In genomic region chr5:135932359-135932758, GRCm38 (mm10) we compare ENCODE assay signal across 9 mouse cellular contexts. TPM values are rescaled to one million over a fixed set of nuclear protein-coding genes. Genes with fewer than 3 reads are reported as not detected.
A peak's percentile ranks its signal among the peaks of the same experiment; 100 is the strongest.
DNase-seq lines count a peak whose midpoint lies in the region; ATAC-seq and TF ChIP-seq lines count a peak whose summit lies in the region.
"Had no signal": no experiment of that assay in that cellular context is flagged by ENCODE, and none has a peak within 500 bp of the region (broad histone marks: within the 10 kb centered on the region; RNA-seq: fewer than 3 reads in every experiment).

No protein-coding gene starts in this region.

- H3K36me3 ChIP-seq in heart, postnatal 0 days (replicated peaks; ENCODE audit: control insufficient read depth, insufficient read depth, low read length) = peaks cover 41% of the 10 kb centered on the region
- H3K36me3 ChIP-seq in hindbrain, postnatal 0 days (ENCODE audit: insufficient read depth, low read length) = peaks cover 19% of the 10 kb centered on the region; the same call in 1 of the 2 replicates
- peaks cover 48% of the 10 kb centered on the region for H3K36me3 ChIP-seq in neural tube, embryonic 13.5 days

- peak overlapping the region; percentile 76 for H3K4me2 ChIP-seq in heart, postnatal 0 days (ENCODE audit: low read depth, low read length)
- H3K4me2 ChIP-seq in hindbrain, postnatal 0 days (ENCODE audit: low read depth, low read length) = peak overlapping the region; percentile 54
- peak overlapping the region; percentile 72 for H3K4me2 ChIP-seq in neural tube, embryonic 13.5 days

- no peak overlapping the region for H3K4me3 ChIP-seq in heart, postnatal 0 days (ENCODE audit: low read depth, low read length)
- peak overlapping the region; percentile 49 for H3K4me3 ChIP-seq in hindbrain, postnatal 0 days (ENCODE audit: low read length)
- H3K4me3 ChIP-seq in neural tube, embryonic 13.5 days = peak overlapping the region; percentile 63

- no peaks in the 10 kb centered on the region for H3K9me3 ChIP-seq in heart, postnatal 0 days (replicated peaks; ENCODE audit: control insufficient read depth, low read length)
- H3K9me3 ChIP-seq in hindbrain, postnatal 0 days (ENCODE audit: low read length) = no peaks in the 10 kb centered on the region
- H3K9me3 ChIP-seq in neural tube, embryonic 13.5 days = no peaks in the 10 kb centered on the region

- no peaks in the 10 kb centered on the region for H3K27me3 ChIP-seq in heart, postnatal 0 days (ENCODE audit: control insufficient read depth, insufficient read depth, low read length)
- H3K27me3 ChIP-seq in hindbrain, postnatal 0 days (ENCODE audit: insufficient read depth, low read length) = no peaks in the 10 kb centered on the region
- no peaks in the 10 kb centered on the region for H3K27me3 ChIP-seq in neural tube, embryonic 13.5 days

- peaks cover 12% of the 10 kb centered on the region for H3K4me1 ChIP-seq in heart, postnatal 0 days (ENCODE audit: control insufficient read depth, insufficient read depth)
- peaks cover 16% of the 10 kb centered on the region for H3K4me1 ChIP-seq in hindbrain, postnatal 0 days (ENCODE audit: insufficient read depth, low read length)
- H3K4me1 ChIP-seq in neural tube, embryonic 13.5 days (replicated peaks) = peaks cover 63% of the 10 kb centered on the region

- intact Hi-C loops in heart, postnatal 10 days (cut with DNase I) = no loop called here

- TF ChIP-seq POLR2A in brain, embryonic 14.5 days (IDR thresholded peaks at IDR 0.05; ENCODE audit: borderline replicate concordance, extremely low read depth, insufficient read depth, insufficient read length, poor library complexity, severe bottlenecking) = no peak

- no peak for DNase-seq in heart, postnatal 0 days (ENCODE audit: low spot score)
- no peak for DNase-seq in heart, postnatal 10 days
- DNase-seq in brain, embryonic 14.5 days (ENCODE audit: low read depth) = peak; percentile 51
- peak; percentile 74 for DNase-seq in hindbrain, postnatal 0 days (ENCODE audit: low spot score)
- no peak for DNase-seq in yolk sac, embryonic 10.5 days (ENCODE audit: low spot score)
- DNase-seq: thymus, adult 2 months had no signal

- TF ChIP-seq CTCF in heart, postnatal 0 days (IDR thresholded peaks at IDR 0.05; ENCODE audit: low read depth) = no peak
- no peak for TF ChIP-seq CTCF in brain, embryonic 14.5 days (IDR thresholded peaks at IDR 0.05; ENCODE audit: borderline replicate concordance, extremely low read depth, insufficient read depth, insufficient read length)
- TF ChIP-seq CTCF in hindbrain, postnatal 0 days (IDR thresholded peaks at IDR 0.05; ENCODE audit: low read depth) = peak; percentile 10; the same call in 1 of the 2 replicates

- no peak for ATAC-seq in heart, postnatal 0 days (ENCODE audit: insufficient read depth, low read depth)
- ATAC-seq in hindbrain, postnatal 0 days = no peak
- ATAC-seq in neural tube, embryonic 13.5 days (ENCODE audit: low read depth) = no peak
- ATAC-seq in monocyte, adult 5-6 weeks (replicated peaks; ENCODE audit: insufficient number of reproducible peaks, low FRiP score, low TSS enrichment, poor library complexity, severe bottlenecking) = no peak
- no peak for ATAC-seq in inflammation-experienced regulatory T-cells, adult 6 months

- H3K9ac ChIP-seq in heart, postnatal 0 days (replicated peaks; ENCODE audit: low read depth, low read length) = no peak overlapping the region
- H3K9ac ChIP-seq in hindbrain, postnatal 0 days (replicated peaks; ENCODE audit: low read length) = peak overlapping the region; percentile 75
- H3K9ac ChIP-seq in neural tube, embryonic 13.5 days = peak overlapping the region; percentile 90

- TF ChIP-seq EP300 in heart, postnatal 0 days (IDR thresholded peaks at IDR 0.05; ENCODE audit: low read depth) = no peak

- no peak overlapping the region for H3K27ac ChIP-seq in heart, postnatal 0 days (ENCODE audit: low read depth)
- H3K27ac ChIP-seq in hindbrain, postnatal 0 days = no peak overlapping the region; the same call in 1 of the 2 replicates
- 0 out of 2 replicates have a peak overlapping the region, but pooled peaks have one; percentile 3 for H3K27ac ChIP-seq in neural tube, embryonic 13.5 days (replicated peaks)

- 41% methylated on average over 2 of the region's 2 CpGs for WGBS in heart, postnatal 0 days
- 42% methylated on average over 2 of the region's 2 CpGs for WGBS in hindbrain, postnatal 0 days
- WGBS in neural tube, embryonic 13.5 days = 66% methylated on average over 2 of the region's 2 CpGs

RNA-seq across cellular contexts. Expression of gene Ywhag, which starts 2.1 kb away (rescaled TPM):
- 47.3 and 67.2 TPM in 2 replicates for total RNA-seq in heart, postnatal 0 days (2014; rRNA removed; ENCODE audit: low replicate concordance)
- polyA plus RNA-seq in heart, postnatal 0 days (2015; fragmentation: Nextera tagmentation; extraction: Ambion mirVana) = 137 and 149 TPM in 2 replicates
- total RNA-seq in heart, postnatal 10 days (2021) = 100 to 1,000 TPM; 321 to 334 TPM
- 258 and 495 TPM in 2 replicates for polyA plus RNA-seq in brain, embryonic 14.5 days (2012; rRNA removed)
- 334 and 336 TPM in 2 replicates for total RNA-seq in hindbrain, postnatal 0 days (2014; rRNA removed)
- polyA plus RNA-seq in hindbrain, postnatal 0 days (2015; fragmentation: Nextera tagmentation; extraction: Ambion mirVana) = 734 and 782 TPM in 2 replicates
- 665 and 740 TPM in 2 replicates for polyA plus RNA-seq in neural tube, embryonic 13.5 days (2015; fragmentation: Nextera tagmentation; extraction: Ambion mirVana)
- 86.4 to 119 TPM (median 100 TPM) in 3 replicates for total RNA-seq in monocyte, adult 5-6 weeks (2017)
- polyA plus RNA-seq in inflammation-experienced regulatory T-cells, adult 6 months (2017; shearing (Covaris generic)) = 10 to 100 TPM; 29.8 to 46.2 (median 37.0) TPM

RNA-seq across cellular contexts. Expression of gene Ssc4d, which starts 42.0 kb away (rescaled TPM):
- total RNA-seq in heart, postnatal 0 days (2014; rRNA removed; ENCODE audit: low replicate concordance) = 1.3 and 3.6 TPM in 2 replicates
- polyA plus RNA-seq in heart, postnatal 0 days (2015; fragmentation: Nextera tagmentation; extraction: Ambion mirVana) = 0.55 and 0.56 TPM in 2 replicates
- total RNA-seq in heart, postnatal 10 days (2021) = 1 to 10 TPM in 1 of 2 experiments, under 1 TPM in 1; 0.43 to 1.4 TPM
- 2.1 and 5.1 TPM in 2 replicates for polyA plus RNA-seq in brain, embryonic 14.5 days (2012; rRNA removed)
- total RNA-seq in hindbrain, postnatal 0 days (2014; rRNA removed) = 6.5 and 18.9 TPM in 2 replicates
- 3.6 and 3.8 TPM in 2 replicates for polyA plus RNA-seq in hindbrain, postnatal 0 days (2015; fragmentation: Nextera tagmentation; extraction: Ambion mirVana)
- 0.79 and 1.9 TPM in 2 replicates for polyA plus RNA-seq in neural tube, embryonic 13.5 days (2015; fragmentation: Nextera tagmentation; extraction: Ambion mirVana)
- total RNA-seq in monocyte, adult 5-6 weeks (2017) = 1.5 to 1.9 TPM in 2 of 3 replicates, not detected in the other
- 1 to 10 TPM; 1.0 to 2.0 (median 1.4) TPM for polyA plus RNA-seq in inflammation-experienced regulatory T-cells, adult 6 months (2017; shearing (Covaris generic))

RNA-seq across cellular contexts. Expression of gene Hspb1, which starts 44.6 kb away (rescaled TPM):
- total RNA-seq in heart, postnatal 0 days (2014; rRNA removed; ENCODE audit: low replicate concordance) = 1,178 and 1,316 TPM in 2 replicates
- polyA plus RNA-seq in heart, postnatal 0 days (2015; fragmentation: Nextera tagmentation; extraction: Ambion mirVana) = 974 and 1,039 TPM in 2 replicates
- total RNA-seq in heart, postnatal 10 days (2021) = 100 to 1,000 TPM; 304 to 329 TPM
- 17.2 and 27.4 TPM in 2 replicates for polyA plus RNA-seq in brain, embryonic 14.5 days (2012; rRNA removed)
- 29.4 and 29.6 TPM in 2 replicates for total RNA-seq in hindbrain, postnatal 0 days (2014; rRNA removed)
- polyA plus RNA-seq in hindbrain, postnatal 0 days (2015; fragmentation: Nextera tagmentation; extraction: Ambion mirVana) = 28.0 and 30.0 TPM in 2 replicates
- 15.8 and 19.3 TPM in 2 replicates for polyA plus RNA-seq in neural tube, embryonic 13.5 days (2015; fragmentation: Nextera tagmentation; extraction: Ambion mirVana)
- 1.9 TPM in 1 of 3 replicates, not detected in the others for total RNA-seq in monocyte, adult 5-6 weeks (2017)
- under 1 TPM in 1 of 3 experiments, not detected in 2; 0.82 TPM for polyA plus RNA-seq in inflammation-experienced regulatory T-cells, adult 6 months (2017; shearing (Covaris generic))

RNA-seq across cellular contexts. Expression of gene Zp3, which starts 47.5 kb away (rescaled TPM):
- not detected in 2 replicates for total RNA-seq in heart, postnatal 0 days (2014; rRNA removed; ENCODE audit: low replicate concordance)
- polyA plus RNA-seq in heart, postnatal 0 days (2015; fragmentation: Nextera tagmentation; extraction: Ambion mirVana) = 0.14 TPM in 1 of 2 replicates, not detected in the other
- total RNA-seq in heart, postnatal 10 days (2021) = not detected
- 0.18 and 0.21 TPM in 2 replicates for polyA plus RNA-seq in brain, embryonic 14.5 days (2012; rRNA removed)
- total RNA-seq in hindbrain, postnatal 0 days (2014; rRNA removed) = 0.10 TPM in 1 of 2 replicates, not detected in the other
- polyA plus RNA-seq in hindbrain, postnatal 0 days (2015; fragmentation: Nextera tagmentation; extraction: Ambion mirVana) = 0.18 and 0.39 TPM in 2 replicates
- polyA plus RNA-seq in neural tube, embryonic 13.5 days (2015; fragmentation: Nextera tagmentation; extraction: Ambion mirVana) = 0.14 TPM in 1 of 2 replicates, not detected in the other
- total RNA-seq in monocyte, adult 5-6 weeks (2017) = not detected in 3 replicates
- not detected for polyA plus RNA-seq in inflammation-experienced regulatory T-cells, adult 6 months (2017; shearing (Covaris generic))

Comparison
In these comparisons a context has a peak if more than half of its experiments do, and no peak if none do; other contexts are left out.
1. DNase-seq: peak in brain, embryonic 14.5 days (single experiment) and hindbrain, postnatal 0 days (single experiment); none in heart, postnatal 0 days (single experiment), heart, postnatal 10 days (0 of 2) and yolk sac, embryonic 10.5 days (single experiment).
2. RNA of gene Hspb1, which starts 44.6 kb away (polyA plus RNA-seq): 974 to 1,039 TPM in heart, postnatal 0 days; 28.0 to 30.0 TPM in hindbrain, postnatal 0 days, 17.2 to 27.4 TPM in brain, embryonic 14.5 days, 15.8 to 19.3 TPM in neural tube, embryonic 13.5 days and 0.82 TPM in inflammation-experienced regulatory T-cells, adult 6 months; every median in the first group is over 10 times any median in the second.
3. Peak in every context shown above with its lines, with median percentiles within 50 percentile points of each other: H3K4me2 ChIP-seq.